Mouse (Mus musculus): ENCODE results near the gene Fam189a1.

DNA sequence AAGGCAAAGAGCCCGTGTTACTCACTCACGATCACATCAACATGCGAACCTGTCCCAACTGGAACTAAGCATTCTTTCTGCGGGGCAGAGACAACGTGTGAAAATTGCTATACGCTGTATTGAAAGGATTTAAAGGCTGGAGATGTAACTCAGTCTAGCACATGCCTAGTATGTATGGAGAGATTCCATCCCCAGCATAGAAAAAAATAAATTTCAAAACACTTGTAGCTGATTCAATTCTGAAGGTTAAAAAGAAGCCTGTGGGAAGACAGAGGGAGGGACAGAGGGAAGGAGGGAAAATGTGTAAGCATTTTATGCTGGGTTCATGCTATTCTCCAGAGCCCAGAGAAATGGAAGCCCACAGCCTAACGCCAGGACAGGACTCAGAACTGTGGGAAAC, 2.5 kb downstream of the Fam189a1 start:
- TF ChIP-seq GATA1 (IDR thresholded peaks at IDR 0.05; ENCODE audit: low read length) (no peak), TAL1 (IDR thresholded peaks at IDR 0.05; ENCODE audit: low read length) (no peak)
